Mouse (Mus musculus) erythroblast, embryonic 14.5 days (primary cell): Measurements from ENCODE around the gene Hist1h4d. TPM values are rescaled to one million over a fixed set of nuclear protein-coding genes. Genes with fewer than 3 reads are reported as not detected.
"Not testable (repeated sequence)": the region's sequence is repeated elsewhere in the genome, so short reads cannot be mapped to it uniquely, and the experiment has no call there.

Source experiments
- H3K27me3 ChIP-seq: 2 replicates; pipeline ENCODE4 v1.6.1; 2012; ENCODE audit warnings: inconsistent platforms; ENCODE audit not compliant: control insufficient read depth
- H3K36me3 ChIP-seq: 2 replicates; pipeline ENCODE4 v1.6.1; 2012; ENCODE audit warnings: mild to moderate bottlenecking, inconsistent platforms; ENCODE audit not compliant: control insufficient read depth
- H3K4me1 ChIP-seq: 2 replicates; pipeline ENCODE4 v1.6.1; 2012; ENCODE audit warnings: inconsistent platforms; ENCODE audit not compliant: control insufficient read depth
- H3K4me3 ChIP-seq: replicated peaks from 2 replicates; pipeline ENCODE3; 2012; ENCODE audit warnings: moderate library complexity, mild to moderate bottlenecking, inconsistent platforms
- H3K9me3 ChIP-seq: 2 replicates; pipeline ENCODE4 v1.6.1; 2012; ENCODE audit warnings: low read length, inconsistent platforms, mixed read lengths; ENCODE audit not compliant: control insufficient read depth
- GATA1 ChIP-seq: IDR thresholded peaks from 2 replicates; pipeline ENCODE4 v1.6.1; 2012; ENCODE audit warnings: low read length, inconsistent platforms, mixed read lengths
- TAL1 ChIP-seq: IDR thresholded peaks from 3 replicates; pipeline ENCODE4 v1.6.1; 2012; ENCODE audit warnings: low read length, inconsistent platforms, mixed read lengths
- polyA plus RNA-seq: library from polyadenylated mRNA; stranded (reverse); fragments of >175 nt; gene quantifications from 2 replicates; pipeline ENCODE4 v1.2.3, GENCODE M21; 2012

Hist1h4d gene
- polyA plus RNA-seq: 5.1 and 11.8 TPM in 2 replicates

DNA sequence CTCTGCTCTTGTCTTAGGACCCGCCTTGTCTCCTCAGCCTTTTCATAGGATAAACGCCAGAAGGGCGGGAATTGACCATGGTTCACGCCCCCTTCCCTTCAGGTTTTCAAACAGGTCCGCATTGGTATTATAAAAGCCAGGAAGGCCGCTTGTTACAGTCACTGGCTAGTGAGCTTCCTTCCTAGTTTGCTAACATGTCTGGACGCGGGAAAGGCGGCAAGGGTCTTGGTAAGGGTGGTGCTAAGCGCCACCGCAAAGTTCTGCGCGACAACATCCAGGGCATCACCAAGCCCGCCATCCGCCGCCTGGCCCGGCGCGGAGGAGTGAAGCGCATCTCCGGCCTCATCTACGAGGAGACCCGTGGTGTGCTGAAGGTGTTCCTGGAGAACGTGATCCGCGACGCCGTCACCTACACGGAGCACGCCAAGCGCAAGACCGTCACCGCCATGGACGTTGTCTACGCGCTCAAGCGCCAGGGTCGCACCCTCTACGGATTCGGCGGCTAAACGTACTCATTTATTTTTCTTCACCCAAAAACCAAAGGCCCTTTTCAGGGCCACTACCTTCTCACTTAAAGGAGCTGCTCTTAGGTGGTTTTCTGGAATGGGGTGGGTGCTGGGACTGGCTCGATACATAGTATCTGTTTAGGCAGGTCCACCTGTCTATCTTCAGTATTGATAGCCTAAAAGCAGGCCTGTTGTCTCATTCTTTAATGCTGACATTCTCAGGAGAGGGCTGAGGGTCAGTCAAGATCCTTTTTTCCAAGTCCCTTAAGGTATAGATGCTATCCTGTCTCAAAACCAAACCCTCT is at the start of gene Hist1h4d:
Gene Hist1h4d (plus strand): TSS at position 191 of the 811 bp plus-strand sequence.
- Histone ChIP-seq H3K36me3 (peaks cover 11% of the 10 kb centered on the region), H3K27me3 (no peaks in the 10 kb centered on the region), H3K4me1 (peaks cover 71% of the 10 kb centered on the region), H3K4me3 (peak within 1 kb of the TSS; percentile 67), H3K9me3 (no peaks in the 10 kb centered on the region)
- TF ChIP-seq TAL1 (no peak; the same call in 2 of the 3 replicates), GATA1 (no peak)

DNA sequence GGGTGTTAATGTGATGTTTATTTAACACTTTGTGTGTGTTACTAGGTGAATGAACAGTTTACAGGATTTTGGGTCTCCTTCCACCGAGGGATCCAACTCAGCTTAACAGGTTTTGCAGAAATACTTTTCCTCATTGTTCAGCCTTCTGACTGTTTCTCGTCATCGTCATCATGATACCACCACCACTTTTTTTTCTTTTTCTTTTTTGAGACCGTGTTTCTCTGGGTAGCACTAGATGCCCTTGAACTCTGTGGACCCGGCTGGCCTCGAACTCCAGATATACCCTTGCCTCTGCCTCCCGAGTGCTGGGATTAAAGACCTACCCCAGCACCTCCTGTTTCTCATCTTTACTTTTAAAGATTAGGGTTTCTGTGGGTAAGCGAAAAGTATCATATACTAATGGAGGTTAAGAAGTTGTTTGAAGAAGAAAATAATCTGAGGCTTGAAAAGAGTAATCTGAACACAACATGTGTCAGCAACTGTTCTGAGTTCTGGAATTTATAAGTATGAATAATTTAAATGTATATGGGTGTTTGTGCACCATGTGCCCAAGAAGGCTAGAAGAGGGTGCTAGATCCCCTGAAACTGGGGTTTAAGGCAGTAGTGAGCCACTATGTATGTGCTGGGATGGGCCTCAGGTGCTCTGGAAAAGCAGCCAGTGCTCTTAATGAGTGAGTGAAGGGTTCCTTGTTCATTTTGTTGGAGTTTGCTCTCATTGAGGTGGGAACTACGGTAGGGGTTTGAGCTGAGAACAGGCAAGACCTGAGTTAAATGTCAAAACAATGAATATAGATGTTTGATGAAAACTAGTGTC is 48.9 kb upstream of the Hist1h4d start:
- H3K27me3 ChIP-seq: no peaks in the 10 kb centered on the region
- peaks cover 43% of the 10 kb centered on the region for H3K4me1 ChIP-seq
- TF ChIP-seq TAL1: no peak
- H3K4me3 ChIP-seq: peak overlapping the region; percentile 80
- peaks cover 7% of the 10 kb centered on the region for H3K36me3 ChIP-seq
- no peaks in the 10 kb centered on the region for H3K9me3 ChIP-seq

DNA sequence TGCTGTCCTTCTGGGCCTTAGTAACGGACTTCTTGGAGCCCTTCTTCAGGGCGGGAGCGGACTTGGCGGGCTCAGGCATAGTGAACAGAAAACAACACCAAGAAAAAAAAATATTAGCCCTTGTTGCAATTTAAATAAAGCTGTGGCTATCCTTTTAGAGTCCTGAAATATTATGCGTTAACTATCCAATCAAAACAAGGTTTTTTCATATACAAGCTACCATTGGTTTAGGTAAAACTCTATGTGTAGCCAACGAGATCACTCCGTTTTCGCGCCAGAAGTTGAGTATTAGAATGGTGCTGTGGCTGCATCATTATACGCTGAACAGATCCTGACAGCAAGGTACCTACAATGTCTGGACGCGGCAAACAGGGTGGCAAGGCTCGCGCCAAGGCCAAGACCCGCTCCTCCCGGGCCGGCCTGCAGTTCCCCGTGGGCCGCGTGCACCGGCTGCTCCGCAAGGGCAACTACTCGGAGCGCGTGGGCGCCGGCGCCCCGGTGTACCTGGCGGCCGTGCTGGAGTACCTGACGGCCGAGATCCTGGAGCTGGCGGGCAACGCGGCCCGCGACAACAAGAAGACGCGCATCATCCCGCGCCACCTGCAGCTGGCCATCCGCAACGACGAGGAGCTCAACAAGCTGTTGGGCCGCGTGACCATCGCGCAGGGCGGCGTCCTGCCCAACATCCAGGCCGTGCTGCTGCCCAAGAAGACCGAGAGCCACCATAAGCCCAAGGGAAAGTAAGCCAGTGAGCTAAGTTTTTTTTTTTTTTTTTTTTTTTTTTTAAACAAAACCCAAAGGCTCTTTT is 47.6 kb upstream of the Hist1h4d start, which contains the start of gene Hist1h2af:
Gene Hist1h2af (plus strand): TSS at position 347 of the 808 bp plus-strand sequence.
- Histone ChIP-seq H3K4me3 (peak within 1 kb of the TSS; percentile 82), H3K36me3 (peaks cover 18% of the 10 kb centered on the region), H3K4me1 (peaks cover 53% of the 10 kb centered on the region)
- not testable (repeated sequence) for H3K27me3 ChIP-seq, H3K9me3 ChIP-seq

DNA sequence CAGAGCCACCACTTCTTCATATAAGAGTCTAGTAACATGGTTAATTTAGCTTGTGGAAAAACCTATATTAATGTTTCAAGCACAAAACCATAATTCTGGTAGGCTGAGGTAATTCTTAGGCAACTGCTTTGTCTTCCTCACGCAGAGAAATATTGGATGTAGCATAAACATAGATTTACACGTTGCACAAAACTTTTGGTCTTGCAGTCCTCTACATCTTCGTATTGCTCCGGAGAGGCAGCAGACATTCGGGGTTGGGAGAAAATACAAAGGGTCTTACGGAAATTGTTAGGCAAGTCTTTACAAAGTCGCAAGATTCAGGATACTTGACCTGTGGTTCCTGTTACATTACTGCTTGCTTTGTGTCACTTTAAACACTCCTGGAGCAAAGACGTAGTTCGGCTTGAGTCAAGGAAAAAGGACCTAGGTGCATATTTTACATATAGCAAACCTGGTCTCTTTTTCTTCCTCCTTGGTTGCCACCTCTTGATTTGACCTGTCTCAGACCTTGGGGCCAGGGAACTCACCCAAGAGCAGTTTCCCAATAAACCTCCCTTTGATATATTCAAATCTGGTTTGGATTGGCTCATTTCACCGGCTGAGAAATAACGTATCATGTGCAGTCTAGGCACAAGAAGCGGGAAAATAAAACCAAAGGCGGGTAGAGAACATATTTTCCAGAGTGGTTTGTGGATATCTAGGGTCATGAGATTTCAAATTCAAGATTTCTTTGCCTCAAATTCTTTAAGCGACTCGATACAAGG is 46.8 kb upstream of the Hist1h4d start:
- Histone ChIP-seq H3K9me3 (no peaks in the 10 kb centered on the region), H3K36me3 (peaks cover 23% of the 10 kb centered on the region), H3K4me3 (peak overlapping the region; percentile 82), H3K27me3 (no peaks in the 10 kb centered on the region), H3K4me1 (peaks cover 51% of the 10 kb centered on the region)
- TF ChIP-seq TAL1 (no peak), GATA1 (no peak)

DNA sequence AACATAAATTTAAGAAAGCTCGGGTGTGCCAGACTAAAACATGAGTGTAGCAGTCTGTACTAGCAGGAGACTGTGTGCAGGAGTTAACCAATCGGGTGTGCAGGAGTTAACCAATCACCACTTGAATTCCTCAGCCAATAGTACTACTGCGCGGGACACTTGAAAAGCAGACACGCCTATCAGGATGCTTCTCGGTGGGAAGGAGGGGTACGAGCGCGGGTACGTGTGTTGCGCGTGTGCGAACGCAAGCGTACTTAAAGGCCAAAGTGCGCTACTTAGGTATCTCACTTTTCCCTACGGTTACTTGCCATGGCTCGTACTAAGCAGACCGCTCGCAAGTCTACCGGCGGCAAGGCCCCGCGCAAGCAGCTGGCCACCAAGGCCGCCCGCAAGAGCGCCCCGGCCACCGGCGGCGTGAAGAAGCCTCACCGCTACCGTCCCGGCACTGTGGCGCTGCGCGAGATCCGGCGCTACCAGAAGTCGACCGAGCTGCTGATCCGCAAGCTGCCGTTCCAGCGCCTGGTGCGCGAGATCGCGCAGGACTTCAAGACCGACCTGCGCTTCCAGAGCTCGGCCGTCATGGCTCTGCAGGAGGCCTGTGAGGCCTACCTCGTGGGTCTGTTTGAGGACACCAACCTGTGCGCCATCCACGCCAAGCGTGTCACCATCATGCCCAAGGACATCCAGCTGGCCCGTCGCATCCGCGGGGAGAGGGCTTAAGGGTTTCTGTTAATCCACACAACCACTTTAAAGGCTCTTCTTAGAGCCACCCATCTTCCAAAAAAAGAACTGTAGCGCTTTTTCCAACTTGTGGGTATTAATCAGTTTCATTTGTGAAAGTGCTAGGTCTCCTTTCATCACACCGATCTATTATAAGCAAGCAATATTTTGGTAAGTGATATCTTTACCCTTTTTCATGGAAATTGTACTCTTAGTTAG is 46.0 kb upstream of the Hist1h4d start, which contains the start of gene Hist1h3g:
Gene Hist1h3g (plus strand): TSS at position 286 of the 939 bp plus-strand sequence.
- not testable (repeated sequence) for H3K9me3 ChIP-seq, H3K27me3 ChIP-seq
- Histone ChIP-seq H3K4me1 (peaks cover 49% of the 10 kb centered on the region), H3K36me3 (peaks cover 27% of the 10 kb centered on the region), H3K4me3 (peak within 1 kb of the TSS; percentile 82)

DNA sequence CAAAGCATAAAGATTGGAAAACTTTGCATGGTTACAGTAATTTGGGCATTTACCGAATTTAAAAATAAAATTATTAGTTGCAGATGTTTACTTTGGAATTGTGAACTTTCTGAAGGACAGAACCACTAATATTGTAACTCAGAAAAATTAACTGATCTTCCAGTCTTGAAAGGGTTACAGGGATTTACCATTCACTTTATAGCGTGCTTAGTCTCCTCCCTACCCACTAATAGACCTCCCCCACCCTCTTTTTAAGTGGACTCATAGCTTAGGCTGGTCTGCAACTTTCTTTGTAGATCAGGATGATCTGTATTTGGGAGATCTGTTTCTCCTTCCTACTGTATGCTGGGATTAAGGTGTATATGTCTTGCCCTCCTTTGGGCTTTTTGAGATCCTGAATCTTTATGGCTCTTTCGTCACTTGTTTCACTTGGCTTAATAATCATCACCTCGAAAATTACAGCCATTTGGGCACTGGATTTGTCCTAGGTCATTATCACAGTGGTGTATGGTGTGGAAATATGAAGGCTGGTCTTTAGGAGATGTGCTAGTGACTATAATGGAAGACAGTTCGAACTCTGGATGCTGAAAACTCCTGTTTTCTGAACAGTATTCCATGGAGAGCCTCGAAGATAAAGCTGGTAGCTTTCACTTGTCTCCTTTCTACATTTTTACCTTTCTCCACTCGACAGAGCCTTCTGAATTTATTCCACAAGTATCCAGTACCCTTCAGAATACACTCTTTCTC is 45.1 kb upstream of the Hist1h4d start:
- peaks cover 56% of the 10 kb centered on the region for H3K4me1 ChIP-seq
- H3K4me3 ChIP-seq: peak overlapping the region; percentile 75
- TF ChIP-seq GATA1 (no peak), TAL1 (no peak)
- no peaks in the 10 kb centered on the region for H3K9me3 ChIP-seq
- no peaks in the 10 kb centered on the region for H3K27me3 ChIP-seq
- peaks cover 32% of the 10 kb centered on the region for H3K36me3 ChIP-seq

DNA sequence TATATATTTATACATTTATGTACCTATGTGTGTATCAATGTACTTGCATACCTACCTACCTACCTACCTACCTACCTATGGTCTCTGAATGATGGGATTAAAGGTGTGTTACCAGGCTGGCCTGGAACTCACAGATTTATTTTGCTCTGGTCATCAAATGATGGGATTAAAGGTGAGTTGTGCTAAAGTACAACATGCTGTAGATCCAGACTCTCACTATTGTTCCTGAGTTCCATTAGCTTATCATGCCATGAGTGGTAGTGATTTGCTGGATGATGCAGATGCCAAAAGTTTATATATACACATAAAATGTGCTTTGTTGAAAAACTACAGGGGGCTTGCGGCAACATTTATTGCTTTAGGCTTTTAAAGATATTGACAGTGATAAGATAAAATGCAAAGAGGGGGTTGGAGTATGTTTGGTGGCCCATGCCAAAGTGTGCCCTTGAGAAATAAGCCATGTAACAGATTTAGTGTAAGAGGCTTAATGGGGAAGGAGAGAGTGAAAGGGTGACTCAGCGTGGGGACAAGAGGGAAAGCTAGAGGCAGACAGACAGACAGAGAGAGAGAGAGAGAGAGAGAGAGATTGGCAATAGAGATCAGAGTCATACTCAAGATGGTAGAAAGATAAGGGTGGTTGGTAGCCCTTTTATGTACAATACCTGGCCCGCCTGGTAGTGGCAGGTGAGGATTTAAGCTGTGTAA is 44.2 kb upstream of the Hist1h4d start:
- Histone ChIP-seq H3K4me3 (peak overlapping the region; percentile 75), H3K27me3 (no peaks in the 10 kb centered on the region), H3K9me3 (no peaks in the 10 kb centered on the region), H3K36me3 (peaks cover 32% of the 10 kb centered on the region), H3K4me1 (peaks cover 60% of the 10 kb centered on the region)
- TF ChIP-seq GATA1: peak; percentile 30; the same call in 1 of the 2 replicates
- no peak for TF ChIP-seq TAL1
